Mouse (Mus musculus) erythroblast, embryonic 14.5 days (primary cell): ENCODE data around the gene Polr2e. TPM values are rescaled to one million over a fixed set of nuclear protein-coding genes. Genes with fewer than 3 reads are reported as not detected.

Source experiments
- H3K27me3 ChIP-seq: 2 replicates; pipeline ENCODE4 v1.6.1; 2012; ENCODE audit warnings: inconsistent platforms; ENCODE audit not compliant: control insufficient read depth
- H3K36me3 ChIP-seq: 2 replicates; pipeline ENCODE4 v1.6.1; 2012; ENCODE audit warnings: mild to moderate bottlenecking, inconsistent platforms; ENCODE audit not compliant: control insufficient read depth
- H3K4me1 ChIP-seq: 2 replicates; pipeline ENCODE4 v1.6.1; 2012; ENCODE audit warnings: inconsistent platforms; ENCODE audit not compliant: control insufficient read depth
- H3K4me3 ChIP-seq: replicated peaks from 2 replicates; pipeline ENCODE3; 2012; ENCODE audit warnings: moderate library complexity, mild to moderate bottlenecking, inconsistent platforms
- H3K9me3 ChIP-seq: 2 replicates; pipeline ENCODE4 v1.6.1; 2012; ENCODE audit warnings: low read length, inconsistent platforms, mixed read lengths; ENCODE audit not compliant: control insufficient read depth
- GATA1 ChIP-seq: IDR thresholded peaks from 2 replicates; pipeline ENCODE4 v1.6.1; 2012; ENCODE audit warnings: low read length, inconsistent platforms, mixed read lengths
- TAL1 ChIP-seq: IDR thresholded peaks from 3 replicates; pipeline ENCODE4 v1.6.1; 2012; ENCODE audit warnings: low read length, inconsistent platforms, mixed read lengths
- polyA plus RNA-seq: library from polyadenylated mRNA; stranded (reverse); fragments of >175 nt; gene quantifications from 2 replicates; pipeline ENCODE4 v1.2.3, GENCODE M21; 2012

The Polr2e gene
- polyA plus RNA-seq, 1 experiment, result 11.9 TPM

- peaks cover 21% of the 10 kb centered on the region for H3K9me3 ChIP-seq
- no peaks in the 10 kb centered on the region; the same call in 1 of the 2 replicates for H3K36me3 ChIP-seq
- no peak for TF ChIP-seq GATA1
- TF ChIP-seq TAL1, result no peak
- peaks cover 38% of the 10 kb centered on the region for H3K27me3 ChIP-seq
- no peak overlapping the region for H3K4me3 ChIP-seq
- peaks cover 70% of the 10 kb centered on the region for H3K4me1 ChIP-seq
These were observed 48.5 kb downstream of the Polr2e start for GRCm38 (mm10) chr10:79991099-79991498.

GRCm38 (mm10) chr10:79989870-79990269, 49.7 kb downstream of the Polr2e start:
- Histone ChIP-seq H3K4me1 (peaks cover 69% of the 10 kb centered on the region), H3K27me3 (peaks cover 38% of the 10 kb centered on the region), H3K9me3 (peaks cover 21% of the 10 kb centered on the region), H3K36me3 (no peaks in the 10 kb centered on the region; the same call in 1 of the 2 replicates), H3K4me3 (no peak overlapping the region)
- TF ChIP-seq GATA1 (no peak), TAL1 (no peak)

GRCm38 (mm10) chr10:79989272-79989786, 50.3 kb downstream of the Polr2e start:
- Histone ChIP-seq H3K4me1 (peaks cover 69% of the 10 kb centered on the region), H3K4me3 (peak overlapping the region; percentile 60), H3K36me3 (no peaks in the 10 kb centered on the region; the same call in 1 of the 2 replicates), H3K9me3 (peaks cover 21% of the 10 kb centered on the region), H3K27me3 (peaks cover 38% of the 10 kb centered on the region)
- TF ChIP-seq TAL1 (no peak), GATA1 (no peak)

GRCm38 (mm10) chr10:79988506-79989271, 50.9 kb downstream of the Polr2e start, which contains the start of gene Cnn2:
Cnn2 (plus strand) TSS chr10:79988584.
- H3K4me3 ChIP-seq, result peak within 1 kb of the TSS; percentile 60
- H3K36me3 ChIP-seq, result no peaks in the 10 kb centered on the region; the same call in 1 of the 2 replicates
- no peak for TF ChIP-seq TAL1
- no peak for TF ChIP-seq GATA1
- H3K4me1 ChIP-seq, result peaks cover 69% of the 10 kb centered on the region
- peaks cover 21% of the 10 kb centered on the region for H3K9me3 ChIP-seq
- H3K27me3 ChIP-seq, result peaks cover 38% of the 10 kb centered on the region

- H3K4me3 ChIP-seq, result peak overlapping the region; percentile 60
- peaks cover 5% of the 10 kb centered on the region for H3K36me3 ChIP-seq
- peaks cover 71% of the 10 kb centered on the region for H3K4me1 ChIP-seq
- TF ChIP-seq TAL1, result no peak
- TF ChIP-seq GATA1, result no peak
- peaks cover 38% of the 10 kb centered on the region for H3K27me3 ChIP-seq
- H3K9me3 ChIP-seq, result peaks cover 21% of the 10 kb centered on the region
These were observed 51.7 kb downstream of the Polr2e start for GRCm38 (mm10) chr10:79987771-79988505.

- peaks cover 38% of the 10 kb centered on the region for H3K27me3 ChIP-seq
- H3K4me3 ChIP-seq, result peak overlapping the region; percentile 91
- H3K4me1 ChIP-seq, result peaks cover 79% of the 10 kb centered on the region
- H3K9me3 ChIP-seq, result peaks cover 14% of the 10 kb centered on the region
- no peak for TF ChIP-seq TAL1
- TF ChIP-seq GATA1, result no peak
- H3K36me3 ChIP-seq, result peaks cover 12% of the 10 kb centered on the region
These were observed 52.6 kb downstream of the Polr2e start for GRCm38 (mm10) chr10:79986963-79987362.

GRCm38 (mm10) chr10:79986232-79986878, 53.2 kb downstream of the Polr2e start:
- peak overlapping the region; percentile 91 for H3K4me3 ChIP-seq
- no peak for TF ChIP-seq TAL1
- no peak for TF ChIP-seq GATA1
- H3K9me3 ChIP-seq, result peaks cover 8% of the 10 kb centered on the region
- H3K36me3 ChIP-seq, result peaks cover 18% of the 10 kb centered on the region
- H3K4me1 ChIP-seq, result peaks cover 85% of the 10 kb centered on the region
- H3K27me3 ChIP-seq, result peaks cover 38% of the 10 kb centered on the region

Other genes with a start within 250 kb of the Polr2e start
- 0.02 TPM in 1 of 2 replicates, not detected in the other for gene Prss57, start 248.8 kb downstream of the Polr2e start, polyA plus RNA-seq
- 0.34 and 0.52 TPM in 2 replicates for gene Palm, start 246.2 kb downstream of the Polr2e start, polyA plus RNA-seq
- not detected in 2 replicates for gene Misp, start 218.8 kb downstream of the Polr2e start, polyA plus RNA-seq
- gene Ptbp1, start 185.4 kb downstream of the Polr2e start, polyA plus RNA-seq, result 46.1 and 67.9 TPM in 2 replicates
- 3.5 TPM in 2 replicates for gene Prtn3, start 165.3 kb downstream of the Polr2e start, polyA plus RNA-seq
- gene Plppr3, start 165.2 kb downstream of the Polr2e start, polyA plus RNA-seq, result 0.06 and 0.11 TPM in 2 replicates
- gene Elane, start 153.5 kb downstream of the Polr2e start, polyA plus RNA-seq, result 1.5 and 1.8 TPM in 2 replicates
- gene Cfd, start 148.9 kb downstream of the Polr2e start, polyA plus RNA-seq, result not detected in 2 replicates
- 4.1 and 4.9 TPM in 2 replicates for gene Med16, start 130.9 kb downstream of the Polr2e start, polyA plus RNA-seq
- 0.21 TPM in 1 of 2 replicates, not detected in the other for gene Gm26602, start 128.9 kb downstream of the Polr2e start, polyA plus RNA-seq
- 0.01 TPM in 1 of 2 replicates, not detected in the other for gene Kiss1r, start 122.8 kb downstream of the Polr2e start, polyA plus RNA-seq
- gene R3hdm4, start 118.6 kb downstream of the Polr2e start, polyA plus RNA-seq, result 9.9 and 13.0 TPM in 2 replicates
- 1.0 and 1.4 TPM in 2 replicates for gene Arid3a, start 112.8 kb downstream of the Polr2e start, polyA plus RNA-seq
- 4.4 and 4.9 TPM in 2 replicates for gene Wdr18, start 79.6 kb downstream of the Polr2e start, polyA plus RNA-seq
- gene Grin3b, start 69.1 kb downstream of the Polr2e start, polyA plus RNA-seq, result 0.01 TPM in 1 of 2 replicates, not detected in the other
- 47.6 and 49.5 TPM in 2 replicates for gene Tmem259, start 55.5 kb downstream of the Polr2e start, polyA plus RNA-seq
- gene Cnn2, start 51.2 kb downstream of the Polr2e start, polyA plus RNA-seq, result 0.59 and 0.74 TPM in 2 replicates
- gene Abca7, start 43.3 kb downstream of the Polr2e start, polyA plus RNA-seq, result 7.6 and 7.9 TPM in 2 replicates
- 1.5 and 1.7 TPM in 2 replicates for gene Arhgap45, start 23.1 kb downstream of the Polr2e start, polyA plus RNA-seq
- 551 and 700 TPM in 2 replicates for gene Gpx4, start 7.4 kb upstream of the Polr2e start, polyA plus RNA-seq
- 3.4 and 3.9 TPM in 2 replicates for gene Sbno2, start 65.8 kb upstream of the Polr2e start, polyA plus RNA-seq
- gene Stk11, start 76.0 kb upstream of the Polr2e start, polyA plus RNA-seq, result 69.2 and 71.6 TPM in 2 replicates
- gene Atp5d, start 98.8 kb upstream of the Polr2e start, polyA plus RNA-seq, result 139 and 144 TPM in 2 replicates
- gene Cbarp, start 101.0 kb upstream of the Polr2e start, polyA plus RNA-seq, result 0.15 and 0.52 TPM in 2 replicates
- 7.0 and 9.3 TPM in 2 replicates for gene Midn, start 108.5 kb upstream of the Polr2e start, polyA plus RNA-seq
- 3.9 and 4.3 TPM in 2 replicates for gene Cirbp, start 126.2 kb upstream of the Polr2e start, polyA plus RNA-seq
- 0.60 and 0.99 TPM in 2 replicates for gene 1600002K03Rik, start 133.1 kb upstream of the Polr2e start, polyA plus RNA-seq
- 0.10 and 0.16 TPM in 2 replicates for gene Efna2, start 139.7 kb upstream of the Polr2e start, polyA plus RNA-seq
- 4.2 and 4.7 TPM in 2 replicates for gene Mum1, start 186.6 kb upstream of the Polr2e start, polyA plus RNA-seq
- gene Ndufs7, start 209.3 kb upstream of the Polr2e start, polyA plus RNA-seq, result 19.0 and 28.9 TPM in 2 replicates
- 0.11 and 0.20 TPM in 2 replicates for gene Gamt, start 221.2 kb upstream of the Polr2e start, polyA plus RNA-seq
- 76.5 and 84.5 TPM in 2 replicates for gene Dazap1, start 221.7 kb upstream of the Polr2e start, polyA plus RNA-seq